Mouse (Mus musculus): ENCODE results near the gene C2cd5.
"Not testable (repeated sequence)": the region's sequence is repeated elsewhere in the genome, so short reads cannot be mapped to it uniquely, and the experiment has no call there.

The C2cd5 gene

DNA sequence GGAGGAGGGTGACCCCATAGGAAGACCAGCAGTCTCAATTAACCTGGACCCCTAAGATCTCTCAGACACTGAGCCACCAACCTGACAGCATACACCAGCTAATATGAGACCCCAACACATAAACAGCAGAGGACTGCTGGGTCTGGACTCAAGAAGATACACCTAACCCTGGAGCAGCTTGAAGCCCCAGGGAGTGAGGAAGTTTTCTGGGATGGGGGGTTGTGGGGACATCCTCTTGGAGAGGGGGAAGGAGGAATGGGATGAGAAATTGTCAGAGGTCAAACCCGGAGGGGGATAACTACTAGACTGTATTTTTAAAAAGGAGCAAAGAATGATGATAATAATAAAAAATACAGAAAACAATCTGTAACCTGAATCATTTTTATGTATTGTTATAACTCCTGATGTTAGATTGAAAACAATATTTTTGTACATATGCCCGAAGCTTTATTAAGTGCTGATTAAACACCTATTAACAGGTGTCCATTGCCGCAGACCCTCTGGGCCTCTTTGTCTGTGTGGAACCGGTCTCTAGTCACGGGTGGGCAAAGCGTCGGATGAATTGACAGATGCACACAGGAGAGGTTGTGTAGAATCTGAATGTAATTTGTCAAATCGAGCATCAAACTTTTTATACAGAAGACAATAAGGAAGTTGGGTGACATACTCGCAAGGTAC lies 114.2 kb downstream of the C2cd5 start:
- DNase-seq (ENCODE audit: low read depth, low spot score), result not testable (repeated sequence)

GRCm38 (mm10) chr6:142979665-142980660 lies 120.0 kb downstream of the C2cd5 start:
- DNase-seq (ENCODE audit: low read depth, low spot score), result no peak

DNA sequence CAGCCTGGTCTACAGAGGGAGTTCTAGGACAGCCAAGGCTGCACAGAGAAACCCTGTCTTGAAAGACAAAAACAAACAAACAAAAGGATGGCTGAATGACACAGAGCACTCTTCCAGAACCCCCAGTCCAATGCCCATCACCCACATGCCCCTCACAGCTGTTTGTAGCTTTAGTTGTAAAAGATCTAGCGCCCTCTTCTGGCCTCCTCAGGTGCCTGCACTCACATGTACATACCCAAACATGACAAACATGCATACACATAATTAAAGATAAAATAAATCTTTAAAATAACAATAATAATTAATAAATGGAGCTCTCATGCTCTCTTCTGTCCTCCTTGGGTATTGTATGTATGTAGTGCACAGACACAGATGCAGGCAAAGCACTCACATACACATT lies 122.7 kb downstream of the C2cd5 start:
- DNase-seq (ENCODE audit: low read depth, low spot score), result no peak

GRCm38 (mm10) chr6:142973289-142973688 lies 126.7 kb downstream of the C2cd5 start:
- no peak for DNase-seq (ENCODE audit: low read depth, low spot score)

DNA sequence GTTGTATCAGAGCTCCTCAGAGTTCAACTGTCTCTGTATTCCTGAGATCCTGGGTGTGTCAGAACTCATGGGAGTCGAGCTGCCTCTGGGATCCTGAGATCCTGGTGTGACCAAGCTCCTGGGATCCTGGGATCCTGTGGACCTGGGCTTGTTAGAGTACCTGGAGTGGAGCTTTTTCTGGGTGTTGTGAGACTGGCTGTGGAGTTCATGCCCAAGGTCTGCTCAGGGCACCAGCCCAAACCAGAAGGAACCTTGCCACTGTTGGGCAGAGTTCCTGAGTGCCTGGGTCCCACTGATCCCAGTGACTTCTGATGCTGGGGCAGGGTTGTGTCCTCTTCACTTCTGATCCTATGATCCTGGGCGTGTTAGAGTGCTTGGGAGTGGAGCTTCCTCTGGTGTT lies 127.7 kb downstream of the C2cd5 start:
- DNase-seq (ENCODE audit: low read depth, low spot score), result no peak

DNA sequence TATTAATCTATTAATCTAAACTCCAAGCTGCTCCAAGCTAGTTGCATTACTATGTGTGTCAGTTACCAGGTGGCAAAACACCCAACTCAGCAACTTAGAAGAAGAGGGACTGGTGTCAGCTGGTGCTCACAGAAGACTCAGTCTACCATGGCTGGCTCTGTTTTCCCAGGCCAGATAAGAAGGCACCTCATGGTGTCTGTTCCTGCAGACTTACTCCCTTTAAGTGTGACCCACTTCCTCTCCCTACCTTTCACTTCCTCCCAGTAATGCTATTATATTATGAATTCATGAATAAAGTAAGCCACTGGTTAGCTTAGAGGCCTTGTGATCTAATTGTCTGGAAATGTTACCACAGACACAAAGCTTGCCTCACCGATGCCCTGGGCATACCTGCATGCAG lies 132.5 kb downstream of the C2cd5 start:
- no peak for DNase-seq (ENCODE audit: low read depth, low spot score)

DNA sequence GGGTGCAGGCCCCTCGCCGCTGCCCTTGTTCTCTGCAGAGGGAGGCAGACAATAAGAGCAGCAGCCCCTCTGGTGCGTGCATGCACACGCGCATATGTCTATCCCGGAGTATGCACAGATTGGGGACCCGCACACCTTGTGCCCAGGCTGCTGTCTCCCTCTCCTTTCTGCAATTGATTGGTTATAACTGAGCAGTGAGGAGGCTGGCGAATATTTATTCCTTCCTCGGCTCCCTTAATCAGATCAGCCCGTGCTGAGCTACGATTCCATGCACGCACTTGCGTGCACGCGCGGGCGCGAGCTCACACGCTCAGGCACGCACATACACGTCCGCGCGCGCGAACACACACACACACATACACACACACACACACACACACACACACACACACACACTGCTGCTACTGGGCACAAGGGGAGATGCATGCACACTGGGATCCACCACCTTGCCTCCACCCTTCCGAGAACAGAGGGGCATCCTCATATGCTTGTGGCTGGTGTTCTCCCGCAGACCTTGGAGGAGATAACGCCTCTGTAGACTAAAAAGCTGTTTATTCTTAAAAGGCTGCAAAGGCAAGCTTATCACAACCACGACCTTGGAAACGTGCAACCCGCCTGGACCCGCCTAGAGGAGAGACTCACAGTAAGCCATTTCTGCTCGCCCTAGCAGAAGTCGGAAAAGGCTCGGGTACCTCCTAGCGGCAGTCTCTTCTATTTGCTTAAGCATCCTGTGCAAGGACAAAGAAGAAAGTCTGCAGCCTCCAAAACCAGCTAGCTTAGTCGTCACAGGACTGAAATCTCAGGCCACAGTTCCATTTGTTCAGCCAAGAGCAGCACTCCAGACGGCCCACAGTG lies 135.2 kb downstream of the C2cd5 start:
- DNase-seq (ENCODE audit: low read depth, low spot score), result peak; percentile 85

- peak; percentile 64 for DNase-seq (ENCODE audit: low read depth, low spot score)
These were observed 135.8 kb downstream of the C2cd5 start, which contains the start of gene St8sia1 for GRCm38 (mm10) chr6:142964076-142964530. Gene St8sia1, minus strand, starts transcription at chr6:142964452.

GRCm38 (mm10) chr6:142963480-142964075 lies 136.4 kb downstream of the C2cd5 start:
- no peak for DNase-seq (ENCODE audit: low read depth, low spot score)

DNA sequence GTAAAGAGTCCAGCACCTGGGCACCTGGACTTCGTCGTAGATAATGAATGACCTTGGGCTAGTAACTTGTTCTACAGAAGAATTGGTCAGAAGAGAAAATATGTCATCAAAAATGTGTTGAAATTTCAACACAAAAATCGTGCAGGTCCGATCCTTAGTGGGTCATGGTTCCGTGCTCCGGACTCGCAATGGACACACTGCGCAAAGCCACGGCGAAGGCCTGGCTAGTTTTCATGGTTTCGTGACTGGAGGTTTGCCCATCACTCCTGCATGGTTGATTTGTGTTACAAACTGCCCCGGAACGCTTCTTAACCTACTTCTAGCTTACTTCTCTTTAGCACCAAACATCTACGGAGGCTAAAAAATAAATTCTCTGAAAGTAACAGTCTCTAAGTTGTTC lies 137.1 kb downstream of the C2cd5 start:
- no peak for DNase-seq (ENCODE audit: low read depth, low spot score)

DNA sequence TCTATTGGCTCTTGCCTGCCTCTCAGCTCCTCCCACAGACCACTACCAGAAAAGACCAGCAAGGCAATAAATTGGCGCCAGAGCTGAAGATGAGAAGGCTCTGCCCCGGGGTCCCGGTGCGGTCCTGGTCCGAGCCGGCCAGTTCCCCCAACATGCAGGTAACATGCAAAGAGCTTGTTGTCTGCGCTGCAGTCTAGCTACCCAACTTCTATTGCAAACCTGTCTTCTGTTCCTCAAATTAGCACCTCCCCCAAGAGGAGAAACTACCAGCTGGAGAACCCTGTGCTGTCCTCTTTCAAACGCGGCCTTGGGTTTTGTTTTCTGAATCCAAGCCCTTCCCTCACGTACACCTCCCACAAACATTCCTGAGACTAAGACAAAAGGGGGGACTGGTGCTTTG lies 137.5 kb downstream of the C2cd5 start:
- DNase-seq (ENCODE audit: low read depth, low spot score), result no peak

DNA sequence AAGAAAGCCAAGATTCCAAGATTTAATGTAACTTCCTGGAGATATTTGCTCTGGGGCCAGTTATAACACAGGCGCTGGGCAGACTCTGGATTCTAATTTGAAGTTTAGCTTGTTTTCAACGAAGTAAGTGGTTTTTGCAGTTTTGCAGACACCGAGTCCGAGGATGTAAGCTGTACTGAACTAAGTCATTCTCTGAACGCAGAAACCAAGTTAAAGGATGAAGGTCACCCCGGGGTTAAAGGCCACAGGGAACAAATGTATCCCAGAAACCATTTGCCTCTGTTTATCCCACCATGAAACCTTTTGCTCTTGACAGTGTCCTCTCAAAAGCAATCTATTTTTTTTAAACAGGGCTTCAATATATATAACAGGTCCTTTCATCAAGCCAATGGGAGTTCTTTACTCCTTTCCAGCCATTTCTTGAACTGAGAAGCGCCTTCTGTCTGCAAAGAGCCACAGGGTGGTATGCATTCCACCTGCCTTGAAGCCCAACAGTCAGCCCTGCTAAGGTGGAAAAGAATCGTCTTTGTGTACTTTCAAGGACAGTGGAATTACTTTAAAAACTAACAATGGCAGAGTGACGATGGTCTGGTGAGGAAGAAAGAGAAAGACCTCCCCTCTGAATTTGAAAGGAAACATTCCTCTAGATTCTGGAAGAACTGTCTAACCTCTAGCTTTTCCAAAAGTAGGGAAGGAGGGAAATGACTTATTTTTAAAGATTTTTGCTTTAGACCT lies 138.1 kb downstream of the C2cd5 start:
- no peak for DNase-seq (ENCODE audit: low read depth, low spot score)

Data from mesoderm, embryonic 11.5 days (tissue).